Mouse (Mus musculus): ENCODE results near the gene Prpf39. TPM values are rescaled to one million over a fixed set of nuclear protein-coding genes. Genes with fewer than 3 reads are reported as not detected.

The Prpf39 gene
- polyA plus RNA-seq, 1 experiment, result 0.36 TPM

- Histone ChIP-seq H3K36me3 (ENCODE audit: control insufficient read depth) (peaks cover 79% of the 10 kb centered on the region), H3K27me3 (ENCODE audit: control insufficient read depth) (no peaks in the 10 kb centered on the region), H3K4me1 (ENCODE audit: control insufficient read depth) (no peaks in the 10 kb centered on the region; the same call in 1 of the 2 replicates)
Measured at GRCm38 (mm10) chr12:65065241-65065640, 29.1 kb downstream of the Prpf39 start.

GRCm38 (mm10) chr12:65066234-65066633 lies 30.1 kb downstream of the Prpf39 start:
- Histone ChIP-seq H3K4me1 (ENCODE audit: control insufficient read depth) (no peaks in the 10 kb centered on the region; the same call in 1 of the 2 replicates), H3K4me3 (replicated peaks) (no peak overlapping the region), H3K9me3 (ENCODE audit: control insufficient read depth, low read length) (no peaks in the 10 kb centered on the region), H3K36me3 (ENCODE audit: control insufficient read depth) (peaks cover 70% of the 10 kb centered on the region), H3K27me3 (ENCODE audit: control insufficient read depth) (no peaks in the 10 kb centered on the region)
- TF ChIP-seq GATA1 (IDR thresholded peaks at IDR 0.05; ENCODE audit: low read length), result no peak
- no peak for TF ChIP-seq TAL1 (IDR thresholded peaks at IDR 0.05; ENCODE audit: low read length)

More at GRCm38 (mm10) chr12:65065241-65065640, 29.1 kb downstream of the Prpf39 start:
- Histone ChIP-seq H3K4me3 (replicated peaks) (no peak overlapping the region), H3K9me3 (ENCODE audit: control insufficient read depth, low read length) (no peaks in the 10 kb centered on the region)
- TF ChIP-seq GATA1 (IDR thresholded peaks at IDR 0.05; ENCODE audit: low read length) (no peak), TAL1 (IDR thresholded peaks at IDR 0.05; ENCODE audit: low read length) (no peak)

GRCm38 (mm10) chr12:65068409-65068808 lies 32.3 kb downstream of the Prpf39 start:
- no peak overlapping the region for H3K4me3 ChIP-seq (replicated peaks)
- H3K9me3 ChIP-seq (ENCODE audit: control insufficient read depth, low read length), result no peaks in the 10 kb centered on the region
- peaks cover 10% of the 10 kb centered on the region for H3K4me1 ChIP-seq (ENCODE audit: control insufficient read depth)
- H3K36me3 ChIP-seq (ENCODE audit: control insufficient read depth), result peaks cover 51% of the 10 kb centered on the region
- H3K27me3 ChIP-seq (ENCODE audit: control insufficient read depth), result no peaks in the 10 kb centered on the region
- no peak for TF ChIP-seq GATA1 (IDR thresholded peaks at IDR 0.05; ENCODE audit: low read length)
- no peak for TF ChIP-seq TAL1 (IDR thresholded peaks at IDR 0.05; ENCODE audit: low read length)

GRCm38 (mm10) chr12:65072911-65073610 lies 36.9 kb downstream of the Prpf39 start:
- H3K27me3 ChIP-seq (ENCODE audit: control insufficient read depth), result no peaks in the 10 kb centered on the region
- H3K9me3 ChIP-seq (ENCODE audit: control insufficient read depth, low read length), result no peaks in the 10 kb centered on the region
- peaks cover 47% of the 10 kb centered on the region for H3K4me1 ChIP-seq (ENCODE audit: control insufficient read depth)
- H3K36me3 ChIP-seq (ENCODE audit: control insufficient read depth), result peaks cover 21% of the 10 kb centered on the region
- TF ChIP-seq GATA1 (IDR thresholded peaks at IDR 0.05; ENCODE audit: low read length), result no peak
- no peak for TF ChIP-seq TAL1 (IDR thresholded peaks at IDR 0.05; ENCODE audit: low read length)
- peak overlapping the region; percentile 87 for H3K4me3 ChIP-seq (replicated peaks)

- TF ChIP-seq GATA1 (IDR thresholded peaks at IDR 0.05; ENCODE audit: low read length), result no peak
- TF ChIP-seq TAL1 (IDR thresholded peaks at IDR 0.05; ENCODE audit: low read length), result no peak
Measured at GRCm38 (mm10) chr12:65073611-65074178, 37.6 kb downstream of the Prpf39 start, which contains the start of gene Fkbp3. Gene Fkbp3 (minus strand): TSS chr12:65074007.

GRCm38 (mm10) chr12:65074651-65075050 lies 38.5 kb downstream of the Prpf39 start:
- no peaks in the 10 kb centered on the region for H3K9me3 ChIP-seq (ENCODE audit: control insufficient read depth, low read length)
- peaks cover 20% of the 10 kb centered on the region for H3K36me3 ChIP-seq (ENCODE audit: control insufficient read depth)
- peak overlapping the region; percentile 87 for H3K4me3 ChIP-seq (replicated peaks)
- TF ChIP-seq TAL1 (IDR thresholded peaks at IDR 0.05; ENCODE audit: low read length) (no peak), GATA1 (IDR thresholded peaks at IDR 0.05; ENCODE audit: low read length) (no peak)
- peaks cover 55% of the 10 kb centered on the region for H3K4me1 ChIP-seq (ENCODE audit: control insufficient read depth)
- H3K27me3 ChIP-seq (ENCODE audit: control insufficient read depth), result no peaks in the 10 kb centered on the region

More at GRCm38 (mm10) chr12:65073611-65074178, 37.6 kb downstream of the Prpf39 start, which contains the start of gene Fkbp3:
- Histone ChIP-seq H3K4me3 (replicated peaks) (peak within 1 kb of the TSS; percentile 87), H3K9me3 (ENCODE audit: control insufficient read depth, low read length) (no peaks in the 10 kb centered on the region), H3K4me1 (ENCODE audit: control insufficient read depth) (peaks cover 53% of the 10 kb centered on the region), H3K27me3 (ENCODE audit: control insufficient read depth) (no peaks in the 10 kb centered on the region), H3K36me3 (ENCODE audit: control insufficient read depth) (peaks cover 21% of the 10 kb centered on the region)

- H3K36me3 ChIP-seq (ENCODE audit: control insufficient read depth), result peaks cover 23% of the 10 kb centered on the region
- no peaks in the 10 kb centered on the region for H3K9me3 ChIP-seq (ENCODE audit: control insufficient read depth, low read length)
- peak within 1 kb of the TSS; percentile 87 for H3K4me3 ChIP-seq (replicated peaks)
- H3K4me1 ChIP-seq (ENCODE audit: control insufficient read depth), result peaks cover 55% of the 10 kb centered on the region
- no peaks in the 10 kb centered on the region for H3K27me3 ChIP-seq (ENCODE audit: control insufficient read depth)
- TF ChIP-seq GATA1 (IDR thresholded peaks at IDR 0.05; ENCODE audit: low read length) (no peak), TAL1 (IDR thresholded peaks at IDR 0.05; ENCODE audit: low read length) (no peak)
Measured at GRCm38 (mm10) chr12:65075085-65075732, 39.1 kb downstream of the Prpf39 start, which contains the start of gene Fancm. Gene Fancm (plus strand): TSS chr12:65075603.

GRCm38 (mm10) chr12:65075733-65076310 lies 39.7 kb downstream of the Prpf39 start:
- TF ChIP-seq TAL1 (IDR thresholded peaks at IDR 0.05; ENCODE audit: low read length) (no peak), GATA1 (IDR thresholded peaks at IDR 0.05; ENCODE audit: low read length) (no peak)
- Histone ChIP-seq H3K36me3 (ENCODE audit: control insufficient read depth) (peaks cover 28% of the 10 kb centered on the region), H3K9me3 (ENCODE audit: control insufficient read depth, low read length) (no peaks in the 10 kb centered on the region), H3K4me3 (replicated peaks) (peak overlapping the region; percentile 87), H3K4me1 (ENCODE audit: control insufficient read depth) (peaks cover 55% of the 10 kb centered on the region), H3K27me3 (ENCODE audit: control insufficient read depth) (no peaks in the 10 kb centered on the region)

Data from erythroblast, embryonic 14.5 days (primary cell).